Mouse (Mus musculus): ENCODE measurements around the gene Xxylt1. TPM values are rescaled to one million over a fixed set of nuclear protein-coding genes. Genes with fewer than 3 reads are reported as not detected.

Xxylt1 gene
- total RNA-seq, 2 experiments from 2014 or later = 22.5 to 23.2 TPM

DNA sequence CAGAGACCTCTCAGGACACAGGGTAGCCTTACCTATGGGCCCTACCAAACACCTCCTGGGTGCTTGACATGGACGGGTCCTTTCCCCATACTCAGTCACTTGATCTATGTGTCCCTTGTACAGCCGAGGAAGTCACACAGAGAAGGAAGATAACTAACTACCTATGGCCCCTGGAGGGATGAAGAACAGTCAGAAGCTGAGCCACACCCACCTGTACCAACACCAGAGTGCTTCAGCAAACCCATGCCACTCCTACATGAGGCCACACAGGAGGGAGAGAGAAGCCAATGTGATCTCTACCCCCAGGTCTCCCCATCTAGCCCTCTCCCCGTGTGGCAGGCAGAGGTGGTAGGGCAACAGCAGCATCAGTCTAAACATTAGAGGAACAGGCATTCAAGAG is 18.3 kb downstream of the Xxylt1 start:
- no peak for DNase-seq (ENCODE audit: low spot score in 2 of 2)

GRCm38 (mm10) chr16:31061246-31061880 is 19.9 kb downstream of the Xxylt1 start:
- no peak for DNase-seq (ENCODE audit: low spot score in 2 of 2)

- no peak for DNase-seq (ENCODE audit: low spot score in 2 of 2)
Observed at GRCm38 (mm10) chr16:31060714-31061113, 20.5 kb downstream of the Xxylt1 start.

GRCm38 (mm10) chr16:31060226-31060625 is 21.0 kb downstream of the Xxylt1 start:
- DNase-seq (ENCODE audit: low spot score in 2 of 2) = no peak

GRCm38 (mm10) chr16:31059730-31060129 is 21.5 kb downstream of the Xxylt1 start:
- no peak for DNase-seq (ENCODE audit: low spot score in 2 of 2)

DNA sequence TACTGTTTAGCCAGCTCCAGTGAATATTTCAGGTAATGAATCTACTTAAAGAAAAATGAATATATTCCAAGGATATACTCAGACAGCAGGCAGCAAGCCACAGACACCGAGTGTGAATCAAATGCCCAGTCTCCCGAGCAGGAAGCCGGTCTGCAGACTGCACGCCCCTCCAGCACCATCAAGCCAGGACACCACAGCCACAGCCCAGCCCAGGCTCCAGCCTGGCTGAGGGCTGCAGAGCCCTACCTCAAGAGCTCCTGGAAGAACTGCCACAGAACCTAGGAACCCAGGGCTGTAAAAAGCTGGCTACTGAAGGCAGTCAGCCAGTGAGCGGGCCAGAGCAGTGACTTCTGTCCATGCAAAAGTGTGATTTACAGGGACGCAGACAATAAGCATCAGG is 28.4 kb downstream of the Xxylt1 start:
- no peak for DNase-seq (ENCODE audit: low spot score in 2 of 2)

- no peak for DNase-seq (ENCODE audit: low spot score in 2 of 2)
Observed at GRCm38 (mm10) chr16:31052177-31052726, 29.0 kb downstream of the Xxylt1 start.

- no peak for DNase-seq (ENCODE audit: low spot score in 2 of 2)
Observed at GRCm38 (mm10) chr16:31050701-31051100, 30.5 kb downstream of the Xxylt1 start.

- no peak for DNase-seq (ENCODE audit: low spot score in 2 of 2)
Observed at GRCm38 (mm10) chr16:31048194-31048593, 33.0 kb downstream of the Xxylt1 start.

GRCm38 (mm10) chr16:31047186-31047898 is 33.9 kb downstream of the Xxylt1 start:
- DNase-seq (ENCODE audit: low spot score in 2 of 2) = no peak

DNA sequence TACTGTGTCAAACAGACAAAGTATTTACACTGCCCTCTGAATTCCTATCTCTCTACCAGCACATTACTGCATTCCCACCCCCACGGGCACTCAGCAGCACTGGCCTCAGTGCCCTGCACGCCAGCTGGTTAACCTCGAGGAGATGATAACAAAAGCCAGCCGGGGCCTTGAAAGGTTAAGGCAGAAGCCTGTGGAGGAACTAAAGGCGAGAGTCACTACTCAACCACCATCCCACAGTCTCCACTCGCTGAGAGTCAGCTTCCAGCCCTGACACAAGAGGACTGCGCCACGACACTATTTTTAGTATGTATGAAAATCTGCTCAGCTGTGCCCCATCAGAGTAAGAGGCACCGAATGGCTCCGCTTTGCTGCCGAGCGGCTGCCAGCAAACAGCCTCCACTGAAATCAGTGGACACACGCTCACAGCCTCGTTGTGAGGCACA is 35.0 kb downstream of the Xxylt1 start:
- DNase-seq (ENCODE audit: low spot score in 2 of 2) = peak; percentile 25 to 39

DNA sequence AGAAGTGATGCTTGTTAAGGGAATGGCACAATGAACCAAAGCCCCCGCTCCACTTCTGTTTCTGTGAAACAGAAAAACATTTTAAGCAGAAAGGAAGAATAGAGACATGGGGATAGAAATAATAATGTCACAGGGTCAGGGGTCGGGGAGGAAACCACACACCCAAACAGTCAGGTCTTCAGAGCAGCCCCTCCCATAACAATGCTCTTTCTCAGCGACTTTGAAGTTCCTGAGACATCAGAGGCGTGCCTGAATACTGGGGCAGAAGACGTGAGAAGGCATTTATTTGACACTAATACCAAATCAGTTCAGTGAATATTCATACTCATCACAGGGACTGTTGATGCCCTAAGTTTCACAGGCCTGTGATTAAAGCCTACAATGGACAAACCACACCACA is 36.0 kb downstream of the Xxylt1 start:
- DNase-seq (ENCODE audit: low spot score in 2 of 2) = no peak

DNA sequence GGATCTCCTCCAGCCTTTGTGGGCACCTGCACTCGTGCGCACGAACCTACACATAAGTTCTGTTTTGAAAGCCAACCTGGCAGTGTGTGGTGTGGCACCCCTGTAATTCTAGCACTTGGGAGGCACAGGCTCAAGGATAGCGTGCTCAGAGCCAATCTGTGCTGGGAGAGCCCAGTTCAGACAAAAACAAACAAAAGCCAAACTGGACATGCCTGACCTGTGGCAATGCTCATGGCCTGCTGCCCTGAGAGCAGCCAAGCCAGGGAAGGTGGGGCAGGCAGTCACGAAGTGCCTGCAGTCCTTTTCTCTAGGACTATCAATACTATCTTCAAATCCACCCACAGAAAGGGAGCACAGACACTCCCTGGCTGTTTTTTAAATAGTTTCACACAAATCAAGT is 38.1 kb downstream of the Xxylt1 start:
- DNase-seq (ENCODE audit: low spot score in 2 of 2) = no peak

GRCm38 (mm10) chr16:31041566-31041965 is 39.7 kb downstream of the Xxylt1 start:
- no peak for DNase-seq (ENCODE audit: low spot score in 2 of 2)

GRCm38 (mm10) chr16:31039803-31040459 is 41.3 kb downstream of the Xxylt1 start:
- DNase-seq (ENCODE audit: low spot score in 2 of 2) = no peak

GRCm38 (mm10) chr16:31037431-31037830 is 43.8 kb downstream of the Xxylt1 start:
- DNase-seq (ENCODE audit: low spot score in 2 of 2) = no peak

GRCm38 (mm10) chr16:31035651-31036245 is 45.5 kb downstream of the Xxylt1 start:
- DNase-seq (ENCODE audit: low spot score in 2 of 2) = no peak

DNA sequence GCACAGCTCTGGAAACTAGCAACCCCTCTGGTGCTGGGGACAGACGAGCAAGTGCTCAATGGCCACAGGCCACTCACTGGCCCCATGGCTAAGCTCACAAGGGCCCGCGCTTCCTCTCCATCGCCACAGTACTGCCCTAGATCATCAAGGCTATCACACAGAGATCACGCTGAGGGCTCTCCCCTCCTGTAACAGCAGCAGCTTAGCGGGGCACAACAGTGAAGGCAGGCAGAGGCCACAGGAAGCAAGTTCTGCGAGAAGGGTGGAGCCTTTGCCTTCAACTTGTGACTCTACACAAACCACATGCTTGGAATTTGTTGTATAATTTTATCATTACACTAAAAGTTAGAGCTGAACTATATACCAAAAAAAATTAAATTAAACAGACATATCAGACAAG is 46.0 kb downstream of the Xxylt1 start:
- DNase-seq (ENCODE audit: low spot score in 2 of 2) = no peak

DNA sequence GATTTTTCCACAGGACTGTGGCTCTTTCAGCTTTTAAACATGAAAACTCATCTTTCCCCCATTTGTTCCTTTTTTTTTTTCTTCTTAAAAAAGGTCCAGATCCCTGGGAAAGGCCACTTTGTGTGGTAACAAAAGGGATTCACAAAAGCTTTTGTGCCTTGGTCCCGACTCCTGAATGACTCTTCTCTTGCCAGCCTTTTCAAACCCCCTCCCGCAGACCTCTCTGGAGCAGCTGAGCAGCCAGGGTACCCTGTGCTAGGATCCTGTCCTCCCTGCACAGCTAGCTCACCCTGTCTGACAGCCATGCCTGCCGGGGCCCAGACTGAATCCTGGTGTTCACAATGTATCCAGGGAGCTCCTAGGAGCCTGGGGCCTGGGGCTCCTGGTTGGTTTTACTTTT is 47.2 kb downstream of the Xxylt1 start:
- no peak for DNase-seq (ENCODE audit: low spot score in 2 of 2)

- no peak for DNase-seq (ENCODE audit: low spot score in 2 of 2)
Observed at GRCm38 (mm10) chr16:31029739-31030485, 51.3 kb downstream of the Xxylt1 start.

- no peak for DNase-seq (ENCODE audit: low spot score in 2 of 2)
Observed at GRCm38 (mm10) chr16:31027675-31028074, 53.6 kb downstream of the Xxylt1 start.
